Mouse (Mus musculus): ENCODE measurements around the gene Dlx3. TPM values are rescaled to one million over a fixed set of nuclear protein-coding genes. Genes with fewer than 3 reads are reported as not detected.

Dlx3 gene
- polyA plus RNA-seq, 1 experiment from 2014 or later, result 0.38 TPM

GRCm38 (mm10) chr11:95155511-95155910 is 35.6 kb downstream of the Dlx3 start:
- peaks cover 23% of the 10 kb centered on the region for H3K27me3 ChIP-seq (ENCODE audit: control insufficient read depth, insufficient read depth, low read depth, low read length)
- WGBS, result 93% methylated on average over 2 of the region's 2 CpGs
- no peak overlapping the region for H3K27ac ChIP-seq (ENCODE audit: low read length)
- H3K9me3 ChIP-seq (replicated peaks; ENCODE audit: control insufficient read depth, low read length, poor library complexity, severe bottlenecking), result no peaks in the 10 kb centered on the region
- ATAC-seq, result no peak
- no peak overlapping the region for H3K9ac ChIP-seq (ENCODE audit: low read depth, low read length)
- H3K4me1 ChIP-seq (ENCODE audit: control insufficient read depth, insufficient read depth, low read length), result no peaks in the 10 kb centered on the region
- H3K4me2 ChIP-seq (ENCODE audit: low read length), result no peak overlapping the region
- H3K4me3 ChIP-seq (ENCODE audit: low read depth, low read length), result no peak overlapping the region
- H3K36me3 ChIP-seq (ENCODE audit: control insufficient read depth, insufficient read depth, low read length), result no peaks in the 10 kb centered on the region

DNA sequence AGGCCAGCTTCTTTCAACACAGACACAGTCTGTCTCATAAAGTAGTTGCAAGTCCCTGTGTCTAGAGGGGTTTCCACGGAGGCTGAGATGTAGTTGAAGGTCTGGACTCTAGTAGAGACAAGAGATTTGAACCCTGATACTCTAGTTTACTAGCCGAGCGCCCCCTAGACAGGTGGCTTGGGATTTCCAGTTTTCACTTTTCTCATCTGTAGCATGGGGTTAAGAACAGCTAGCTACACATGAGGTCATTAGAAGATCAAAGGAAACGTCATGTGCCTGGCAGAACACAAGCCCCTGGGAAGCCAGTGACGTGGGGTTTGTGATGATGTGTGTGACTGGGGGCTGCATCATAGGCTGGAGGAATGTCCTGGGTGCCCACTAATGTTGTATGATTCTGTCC is 37.4 kb downstream of the Dlx3 start:
- no peak overlapping the region for H3K27ac ChIP-seq (ENCODE audit: low read length)
- no peak overlapping the region for H3K9ac ChIP-seq (ENCODE audit: low read depth, low read length)
- ATAC-seq, result no peak
- H3K4me2 ChIP-seq (ENCODE audit: low read length), result no peak overlapping the region
- H3K27me3 ChIP-seq (ENCODE audit: control insufficient read depth, insufficient read depth, low read depth, low read length), result peaks cover 5% of the 10 kb centered on the region
- 61% methylated on average over 5 of the region's 5 CpGs for WGBS
- no peaks in the 10 kb centered on the region for H3K9me3 ChIP-seq (replicated peaks; ENCODE audit: control insufficient read depth, low read length, poor library complexity, severe bottlenecking)
- H3K4me1 ChIP-seq (ENCODE audit: control insufficient read depth, insufficient read depth, low read length), result no peaks in the 10 kb centered on the region
- H3K4me3 ChIP-seq (ENCODE audit: low read depth, low read length), result no peak overlapping the region
- no peaks in the 10 kb centered on the region for H3K36me3 ChIP-seq (ENCODE audit: control insufficient read depth, insufficient read depth, low read length)

GRCm38 (mm10) chr11:95157872-95158271 is 38.0 kb downstream of the Dlx3 start:
- Histone ChIP-seq H3K4me3 (ENCODE audit: low read depth, low read length) (no peak overlapping the region), H3K27me3 (ENCODE audit: control insufficient read depth, insufficient read depth, low read depth, low read length) (peaks cover under 1% of the 10 kb centered on the region; the same call in 1 of the 2 replicates), H3K9me3 (replicated peaks; ENCODE audit: control insufficient read depth, low read length, poor library complexity, severe bottlenecking) (no peaks in the 10 kb centered on the region), H3K9ac (ENCODE audit: low read depth, low read length) (no peak overlapping the region), H3K36me3 (ENCODE audit: control insufficient read depth, insufficient read depth, low read length) (no peaks in the 10 kb centered on the region), H3K4me1 (ENCODE audit: control insufficient read depth, insufficient read depth, low read length) (no peaks in the 10 kb centered on the region), H3K4me2 (ENCODE audit: low read length) (no peak overlapping the region), H3K27ac (ENCODE audit: low read length) (no peak overlapping the region)
- WGBS, result 80% methylated on average over 5 of the region's 5 CpGs
- ATAC-seq, result no peak

- Histone ChIP-seq H3K4me2 (ENCODE audit: low read length) (no peak overlapping the region), H3K9me3 (replicated peaks; ENCODE audit: control insufficient read depth, low read length, poor library complexity, severe bottlenecking) (no peaks in the 10 kb centered on the region), H3K9ac (ENCODE audit: low read depth, low read length) (no peak overlapping the region), H3K36me3 (ENCODE audit: control insufficient read depth, insufficient read depth, low read length) (no peaks in the 10 kb centered on the region), H3K27ac (ENCODE audit: low read length) (no peak overlapping the region), H3K4me3 (ENCODE audit: low read depth, low read length) (no peak overlapping the region), H3K27me3 (ENCODE audit: control insufficient read depth, insufficient read depth, low read depth, low read length) (no peaks in the 10 kb centered on the region), H3K4me1 (ENCODE audit: control insufficient read depth, insufficient read depth, low read length) (no peaks in the 10 kb centered on the region)
- ATAC-seq, result no peak
- WGBS, result 90% methylated on average over 8 of the region's 8 CpGs
These were observed 39.9 kb downstream of the Dlx3 start for GRCm38 (mm10) chr11:95159763-95160371.

DNA sequence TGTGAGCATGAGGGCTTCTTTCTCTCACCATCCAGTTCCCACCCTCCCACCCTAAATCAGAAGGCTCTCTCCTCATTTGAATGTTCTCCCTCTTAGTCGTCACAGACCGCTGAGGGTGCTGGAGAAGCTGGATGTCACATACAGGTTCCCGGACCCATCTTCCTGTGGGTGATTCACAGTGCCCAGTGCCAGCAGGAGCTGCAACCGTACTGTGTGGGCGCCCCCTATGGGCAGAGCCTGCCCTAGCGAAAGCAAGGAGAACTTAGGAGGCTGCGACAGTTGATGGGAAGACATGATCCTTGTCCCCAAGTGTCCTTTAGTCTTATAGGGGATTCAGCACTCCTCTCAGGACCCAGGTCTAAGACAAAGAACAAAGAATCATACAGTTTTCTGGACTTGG is 40.8 kb downstream of the Dlx3 start:
- no peaks in the 10 kb centered on the region for H3K27me3 ChIP-seq (ENCODE audit: control insufficient read depth, insufficient read depth, low read depth, low read length)
- no peak for ATAC-seq

GRCm38 (mm10) chr11:95161708-95162107 is 41.8 kb downstream of the Dlx3 start:
- Histone ChIP-seq H3K27ac (ENCODE audit: low read length) (no peak overlapping the region), H3K36me3 (ENCODE audit: control insufficient read depth, insufficient read depth, low read length) (no peaks in the 10 kb centered on the region), H3K9ac (ENCODE audit: low read depth, low read length) (no peak overlapping the region), H3K4me1 (ENCODE audit: control insufficient read depth, insufficient read depth, low read length) (no peaks in the 10 kb centered on the region), H3K9me3 (replicated peaks; ENCODE audit: control insufficient read depth, low read length, poor library complexity, severe bottlenecking) (no peaks in the 10 kb centered on the region), H3K4me3 (ENCODE audit: low read depth, low read length) (no peak overlapping the region), H3K4me2 (ENCODE audit: low read length) (no peak overlapping the region), H3K27me3 (ENCODE audit: control insufficient read depth, insufficient read depth, low read depth, low read length) (no peaks in the 10 kb centered on the region)
- WGBS, result 72% methylated on average over 4 of the region's 4 CpGs
- ATAC-seq, result no peak

More for the DNA sequence above, 40.8 kb downstream of the Dlx3 start:
- no peak overlapping the region for H3K4me2 ChIP-seq (ENCODE audit: low read length)
- no peak overlapping the region for H3K4me3 ChIP-seq (ENCODE audit: low read depth, low read length)
- no peak overlapping the region for H3K9ac ChIP-seq (ENCODE audit: low read depth, low read length)
- 51% methylated on average over 7 of the region's 7 CpGs for WGBS
- no peak overlapping the region for H3K27ac ChIP-seq (ENCODE audit: low read length)
- H3K9me3 ChIP-seq (replicated peaks; ENCODE audit: control insufficient read depth, low read length, poor library complexity, severe bottlenecking), result no peaks in the 10 kb centered on the region
- H3K36me3 ChIP-seq (ENCODE audit: control insufficient read depth, insufficient read depth, low read length), result no peaks in the 10 kb centered on the region
- H3K4me1 ChIP-seq (ENCODE audit: control insufficient read depth, insufficient read depth, low read length), result no peaks in the 10 kb centered on the region

GRCm38 (mm10) chr11:95165857-95166256 is 45.9 kb downstream of the Dlx3 start:
- H3K36me3 ChIP-seq (ENCODE audit: control insufficient read depth, insufficient read depth, low read length), result no peaks in the 10 kb centered on the region
- H3K4me1 ChIP-seq (ENCODE audit: control insufficient read depth, insufficient read depth, low read length), result no peaks in the 10 kb centered on the region
- 90% methylated on average over 5 of the region's 5 CpGs for WGBS
- no peak overlapping the region for H3K27ac ChIP-seq (ENCODE audit: low read length)
- no peak overlapping the region for H3K4me3 ChIP-seq (ENCODE audit: low read depth, low read length)
- no peak for ATAC-seq
- no peaks in the 10 kb centered on the region for H3K9me3 ChIP-seq (replicated peaks; ENCODE audit: control insufficient read depth, low read length, poor library complexity, severe bottlenecking)
- no peaks in the 10 kb centered on the region for H3K27me3 ChIP-seq (ENCODE audit: control insufficient read depth, insufficient read depth, low read depth, low read length)
- H3K4me2 ChIP-seq (ENCODE audit: low read length), result no peak overlapping the region
- H3K9ac ChIP-seq (ENCODE audit: low read depth, low read length), result no peak overlapping the region

Other genes with a start within 250 kb of the Dlx3 start
- 58.1 and 84.6 TPM in 2 replicates for gene Col1a1, start 183.9 kb upstream of the Dlx3 start, polyA plus RNA-seq (2015; fragmentation: Nextera tagmentation; extraction: Ambion mirVana)
- not detected in 2 replicates for gene Hils1, start 152.5 kb upstream of the Dlx3 start, polyA plus RNA-seq (2015; fragmentation: Nextera tagmentation; extraction: Ambion mirVana)
- gene Sgca, start 143.8 kb upstream of the Dlx3 start, polyA plus RNA-seq (2015; fragmentation: Nextera tagmentation; extraction: Ambion mirVana), result 0.20 TPM in 1 of 2 replicates, not detected in the other
- 18.4 and 19.4 TPM in 2 replicates for gene Ppp1r9b, start 129.1 kb upstream of the Dlx3 start, polyA plus RNA-seq (2015; fragmentation: Nextera tagmentation; extraction: Ambion mirVana)
- 164 and 171 TPM in 2 replicates for gene Samd14, start 110.2 kb upstream of the Dlx3 start, polyA plus RNA-seq (2015; fragmentation: Nextera tagmentation; extraction: Ambion mirVana)
- gene Pdk2, start 78.8 kb upstream of the Dlx3 start, polyA plus RNA-seq (2015; fragmentation: Nextera tagmentation; extraction: Ambion mirVana), result 24.1 and 27.5 TPM in 2 replicates
- 13.7 and 16.6 TPM in 2 replicates for gene Itga3, start 43.3 kb upstream of the Dlx3 start, polyA plus RNA-seq (2015; fragmentation: Nextera tagmentation; extraction: Ambion mirVana)
- gene Dlx4, start 26.1 kb downstream of the Dlx3 start, polyA plus RNA-seq (2015; fragmentation: Nextera tagmentation; extraction: Ambion mirVana), result 0.36 TPM in 1 of 2 replicates, not detected in the other
- gene Tac4, start 141.4 kb downstream of the Dlx3 start, polyA plus RNA-seq (2015; fragmentation: Nextera tagmentation; extraction: Ambion mirVana), result not detected in 2 replicates
- 65.8 and 69.1 TPM in 2 replicates for gene Kat7, start 190.1 kb downstream of the Dlx3 start, polyA plus RNA-seq (2015; fragmentation: Nextera tagmentation; extraction: Ambion mirVana)
- gene Fam117a, start 216.9 kb downstream of the Dlx3 start, polyA plus RNA-seq (2015; fragmentation: Nextera tagmentation; extraction: Ambion mirVana), result 2.1 and 2.2 TPM in 2 replicates

Data from midbrain, embryonic 16.5 days (tissue).